Mouse (Mus musculus): ENCODE results near the gene Otop2.

The Otop2 gene

DNA sequence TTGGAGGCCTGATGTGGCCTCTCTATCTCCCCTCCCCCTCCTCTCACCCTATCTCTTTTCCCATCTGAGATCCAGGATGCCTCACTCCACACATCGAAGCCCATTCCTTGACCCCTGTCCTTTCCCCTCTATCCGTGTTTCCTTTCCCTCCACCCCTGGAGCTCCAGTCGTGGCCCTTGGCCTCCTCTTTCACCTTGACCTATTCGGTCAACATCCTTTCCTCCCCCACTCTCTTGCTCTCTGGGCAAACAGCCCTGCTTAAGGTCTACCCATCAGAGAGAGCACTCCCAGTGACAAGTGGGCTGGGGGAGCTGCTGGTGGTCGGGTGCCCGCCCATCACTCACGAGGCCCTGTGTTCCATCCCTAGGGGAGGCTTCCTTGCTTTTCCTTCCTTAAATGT, 33.2 kb upstream of the Otop2 start:
- in situ Hi-C loops (cut with MboI; ENCODE audit: low pct_unique_long_range_greater_than_20kb in 1 of 2, low sequenced_read_pairs in 2 of 2, unreplicated experiment in 1 of 2), result loop anchor here (5.0 to 25.0 kb wide), 3 partner anchors 71 to 179 kb away; partner anchors contain the start of genes Rab37 (in 1 of the 2) and Slc9a3r1 (in 1 of the 2)

DNA sequence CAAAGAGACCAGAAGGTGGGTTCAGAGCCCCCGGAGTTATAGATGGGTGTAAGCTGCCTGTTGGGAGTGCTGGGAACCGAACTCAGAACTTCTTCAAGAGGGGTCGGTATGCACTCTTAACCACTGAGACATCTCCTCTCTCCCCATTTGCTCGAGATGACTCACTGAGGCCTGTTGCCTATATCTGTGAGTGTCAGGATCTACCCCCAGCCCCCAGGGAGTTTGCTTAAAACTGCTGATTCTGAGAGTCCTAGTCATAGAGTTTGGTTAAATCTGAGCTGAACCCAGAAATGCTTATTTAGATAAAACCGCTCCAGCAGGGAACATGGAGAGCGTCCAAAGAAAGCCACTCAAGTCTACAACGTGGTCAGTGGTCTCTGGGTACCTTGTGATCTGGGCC, 32.8 kb upstream of the Otop2 start:
- in situ Hi-C loops (cut with MboI; ENCODE audit: low pct_unique_long_range_greater_than_20kb in 1 of 2, low sequenced_read_pairs in 2 of 2, unreplicated experiment in 1 of 2), result loop anchor here (5.0 to 25.0 kb wide), 3 partner anchors 72 to 179 kb away; partner anchors contain the start of genes Rab37 (in 1 of the 2) and Slc9a3r1 (in 1 of the 2)

DNA sequence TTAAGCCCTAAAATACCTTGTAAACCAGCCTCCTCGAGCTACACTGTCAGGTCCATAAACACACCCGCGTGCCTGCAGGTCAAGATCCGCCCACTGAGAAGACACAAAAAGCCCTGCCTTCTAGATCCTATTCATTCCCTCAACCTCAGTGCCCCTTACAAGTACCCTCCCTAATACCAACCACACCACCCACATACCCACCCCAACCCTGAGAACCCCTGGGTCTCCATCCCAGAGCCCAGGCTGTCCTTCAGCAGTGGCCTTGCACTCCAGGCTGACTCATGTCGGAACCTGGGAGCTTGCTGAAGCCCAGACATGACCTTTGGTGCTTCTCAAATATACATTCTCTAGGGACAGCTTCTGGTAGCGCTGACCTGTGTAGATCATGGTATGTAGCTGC, 32.2 kb upstream of the Otop2 start:
- in situ Hi-C loops (cut with MboI; ENCODE audit: low pct_unique_long_range_greater_than_20kb in 1 of 2, low sequenced_read_pairs in 2 of 2, unreplicated experiment in 1 of 2), result loop anchor here (5.0 to 25.0 kb wide), 3 partner anchors 72 to 180 kb away; partner anchors contain the start of genes Rab37 (in 1 of the 2) and Slc9a3r1 (in 1 of the 2)

DNA sequence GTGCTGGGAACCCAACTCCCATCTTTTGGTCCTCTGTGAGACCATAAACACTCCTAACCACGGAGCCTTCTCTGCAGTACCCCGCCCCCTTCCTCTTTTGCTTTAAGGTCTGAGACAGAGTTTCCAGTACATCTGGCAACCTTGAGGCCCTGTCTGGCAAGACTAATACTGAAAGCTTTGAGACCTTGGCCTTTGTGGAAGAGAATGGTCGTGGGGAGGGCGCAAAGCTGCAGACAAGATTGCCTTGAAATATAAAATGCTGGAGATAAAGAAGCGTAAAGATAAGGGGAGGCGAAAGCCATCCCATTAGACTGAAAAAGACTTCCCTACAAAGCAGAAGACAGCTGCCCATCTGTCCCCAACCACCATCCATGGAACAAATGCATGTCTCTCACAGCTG, 31.5 kb upstream of the Otop2 start:
- in situ Hi-C loops (cut with MboI; ENCODE audit: low pct_unique_long_range_greater_than_20kb in 1 of 2, low sequenced_read_pairs in 2 of 2, unreplicated experiment in 1 of 2), result loop anchor here in 1 of 2 experiments (10.0 kb wide), 1 partner anchor 181 kb away; the partner anchor contains the start of gene Rab37

DNA sequence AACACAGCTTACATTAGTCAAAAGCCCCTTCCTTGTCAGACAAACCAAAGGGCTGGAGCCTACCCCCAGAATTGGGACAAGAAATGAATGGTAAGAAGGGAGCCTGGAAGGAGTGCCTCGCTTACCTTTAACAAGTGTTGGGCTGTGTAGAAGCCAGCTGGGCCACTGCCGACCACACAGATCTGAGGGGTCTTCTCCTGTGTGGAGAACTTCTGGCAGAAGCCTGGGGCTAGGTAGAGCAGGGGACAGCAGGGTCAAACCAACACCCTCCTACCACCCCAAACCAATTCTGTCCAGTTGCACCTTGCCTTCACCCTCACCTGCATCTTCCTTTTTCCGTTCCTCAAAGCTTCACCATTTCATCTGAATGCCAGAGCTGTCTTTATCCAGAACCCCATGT, 31.0 kb upstream of the Otop2 start:
- in situ Hi-C loops (cut with MboI; ENCODE audit: low pct_unique_long_range_greater_than_20kb in 1 of 2, low sequenced_read_pairs in 2 of 2, unreplicated experiment in 1 of 2), result loop anchor here in 1 of 2 experiments (10.0 kb wide), 1 partner anchor 181 kb away; the partner anchor contains the start of gene Rab37

DNA sequence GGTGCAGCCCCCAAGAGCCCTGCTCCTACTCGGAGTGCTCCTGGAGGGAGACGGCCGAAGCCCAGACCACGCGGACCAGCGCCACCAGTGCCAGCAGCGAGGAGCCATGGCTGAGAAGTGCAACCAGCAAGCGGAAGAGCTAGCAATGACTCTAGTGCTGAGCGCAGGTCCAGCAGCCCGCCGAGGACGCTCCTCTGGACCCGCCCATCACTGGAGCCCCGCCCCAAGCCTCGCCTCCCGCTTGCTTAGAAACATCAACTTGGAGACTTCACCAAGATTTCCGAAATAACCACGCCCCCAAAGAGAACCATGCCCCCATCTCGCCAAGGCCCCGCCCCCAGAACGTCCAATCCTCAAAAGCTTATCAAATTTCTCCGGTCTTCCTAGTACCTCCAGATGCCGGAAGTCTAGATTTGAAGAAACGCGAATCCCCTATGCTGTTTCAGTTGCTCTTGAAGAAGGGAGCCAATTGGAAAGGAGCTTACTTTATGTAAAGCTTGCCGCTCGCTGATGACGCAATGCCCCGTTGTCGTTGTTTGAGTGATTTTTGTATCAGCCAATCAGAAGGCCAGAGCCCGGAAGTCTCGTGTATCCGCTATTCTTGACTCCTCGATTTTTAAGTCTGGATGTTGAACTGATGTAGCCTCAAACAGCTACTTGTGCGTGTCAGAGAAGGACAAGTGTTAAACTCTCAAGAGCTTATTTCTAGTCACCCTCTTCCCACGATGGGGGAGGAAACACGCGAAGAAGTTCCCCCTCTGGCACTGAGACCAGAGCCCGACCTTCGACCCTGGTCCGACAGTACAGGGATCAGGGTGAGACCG, 30.0 kb upstream of the Otop2 start, which contains the start of gene Fdxr:
Fdxr (minus strand) TSS at position 271 of the 824 bp plus-strand sequence.
- in situ Hi-C loops (cut with MboI; ENCODE audit: low pct_unique_long_range_greater_than_20kb in 1 of 2, low sequenced_read_pairs in 2 of 2, unreplicated experiment in 1 of 2), result loop anchor here in 1 of 2 experiments (10.0 kb wide), 1 partner anchor 182 kb away; the partner anchor contains the start of gene Rab37

DNA sequence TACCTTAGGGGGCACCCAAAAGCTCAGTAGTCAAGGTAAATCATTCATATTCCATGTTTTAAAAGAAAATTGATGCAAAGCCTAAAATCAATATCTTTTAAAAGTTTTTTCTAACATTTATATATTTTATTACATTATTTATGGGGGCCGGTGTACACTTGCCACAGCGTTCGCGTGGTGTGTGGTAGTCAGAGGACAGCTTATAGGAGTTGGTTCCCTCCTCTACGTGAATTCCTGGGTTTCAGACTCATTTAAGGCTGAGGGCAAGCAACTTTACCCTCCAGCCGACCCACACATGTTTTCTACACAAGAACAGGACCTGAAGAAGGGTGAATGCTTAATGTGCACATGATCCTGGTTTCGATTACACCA, 29.4 kb upstream of the Otop2 start:
- in situ Hi-C loops (cut with MboI; ENCODE audit: low pct_unique_long_range_greater_than_20kb in 1 of 2, low sequenced_read_pairs in 2 of 2, unreplicated experiment in 1 of 2), result loop anchor here in 1 of 2 experiments (10.0 kb wide), 1 partner anchor 183 kb away; the partner anchor contains the start of gene Rab37

DNA sequence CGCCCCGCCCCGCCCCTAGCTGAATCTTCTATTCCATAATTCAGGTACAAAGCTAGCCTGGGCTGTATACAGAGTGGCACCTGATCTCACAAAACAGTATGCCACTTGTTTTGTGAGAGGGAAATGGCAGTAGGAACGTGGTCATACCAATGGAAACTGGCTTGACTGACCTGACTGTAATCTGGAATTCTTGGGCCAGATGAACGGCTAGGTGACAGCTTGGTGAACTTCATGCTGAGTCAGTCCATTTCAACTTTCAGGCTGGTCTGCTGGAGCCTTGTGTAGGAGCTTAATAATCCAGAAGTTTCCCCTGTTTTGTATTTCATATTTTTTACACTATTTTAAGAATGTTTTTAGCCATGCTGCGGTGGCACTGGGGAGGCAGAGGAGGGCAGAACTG, 28.8 kb upstream of the Otop2 start:
- in situ Hi-C loops (cut with MboI; ENCODE audit: low pct_unique_long_range_greater_than_20kb in 1 of 2, low sequenced_read_pairs in 2 of 2, unreplicated experiment in 1 of 2), result loop anchor here in 1 of 2 experiments (10.0 kb wide), 1 partner anchor 183 kb away; the partner anchor contains the start of gene Rab37

DNA sequence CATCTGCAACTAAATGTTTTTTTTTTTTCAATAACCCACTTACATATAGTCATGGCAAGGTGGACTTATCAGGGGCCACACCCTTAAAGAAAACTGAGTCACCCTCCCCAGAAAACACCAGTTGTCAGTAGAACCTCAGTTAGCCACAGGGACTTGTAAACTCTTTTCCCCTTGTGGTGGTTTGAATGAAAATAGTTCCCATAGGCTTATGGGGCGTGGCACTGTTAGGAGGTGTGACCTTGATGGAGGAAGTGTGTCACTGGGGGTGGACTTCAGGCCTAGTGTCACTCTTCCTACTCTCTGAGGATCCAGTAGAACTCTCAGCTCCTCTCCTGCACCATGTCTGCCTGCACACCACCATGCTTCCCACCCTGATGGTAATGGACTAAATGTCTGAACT, 27.2 kb upstream of the Otop2 start:
- in situ Hi-C loops (cut with MboI; ENCODE audit: low pct_unique_long_range_greater_than_20kb in 1 of 2, low sequenced_read_pairs in 2 of 2, unreplicated experiment in 1 of 2), result loop anchor here in 1 of 2 experiments (10.0 kb wide), 1 partner anchor 185 kb away; the partner anchor contains the start of gene Rab37

DNA sequence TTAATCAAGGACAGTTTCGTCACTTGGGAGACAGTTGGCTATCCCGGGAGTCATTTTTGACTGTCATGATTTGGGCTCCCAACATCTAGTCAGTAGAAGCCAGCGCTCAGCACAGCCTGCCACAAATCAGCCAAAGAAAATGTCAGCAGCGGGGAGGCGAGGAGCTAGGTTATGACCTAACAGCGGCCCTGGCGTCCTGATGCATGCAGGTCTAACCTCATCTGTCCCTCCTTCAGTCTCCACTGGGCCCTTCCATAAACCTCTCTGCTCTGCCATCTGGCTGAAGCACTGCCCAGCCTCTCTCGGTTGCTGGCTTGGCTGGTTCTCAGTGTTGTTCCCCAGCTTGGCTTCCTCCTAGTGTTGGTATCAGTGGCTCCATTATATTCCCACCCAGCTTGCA, 24.7 kb upstream of the Otop2 start:
- in situ Hi-C loops (cut with MboI; ENCODE audit: low pct_unique_long_range_greater_than_20kb in 1 of 2, low sequenced_read_pairs in 2 of 2, unreplicated experiment in 1 of 2), result no loop called here

DNA sequence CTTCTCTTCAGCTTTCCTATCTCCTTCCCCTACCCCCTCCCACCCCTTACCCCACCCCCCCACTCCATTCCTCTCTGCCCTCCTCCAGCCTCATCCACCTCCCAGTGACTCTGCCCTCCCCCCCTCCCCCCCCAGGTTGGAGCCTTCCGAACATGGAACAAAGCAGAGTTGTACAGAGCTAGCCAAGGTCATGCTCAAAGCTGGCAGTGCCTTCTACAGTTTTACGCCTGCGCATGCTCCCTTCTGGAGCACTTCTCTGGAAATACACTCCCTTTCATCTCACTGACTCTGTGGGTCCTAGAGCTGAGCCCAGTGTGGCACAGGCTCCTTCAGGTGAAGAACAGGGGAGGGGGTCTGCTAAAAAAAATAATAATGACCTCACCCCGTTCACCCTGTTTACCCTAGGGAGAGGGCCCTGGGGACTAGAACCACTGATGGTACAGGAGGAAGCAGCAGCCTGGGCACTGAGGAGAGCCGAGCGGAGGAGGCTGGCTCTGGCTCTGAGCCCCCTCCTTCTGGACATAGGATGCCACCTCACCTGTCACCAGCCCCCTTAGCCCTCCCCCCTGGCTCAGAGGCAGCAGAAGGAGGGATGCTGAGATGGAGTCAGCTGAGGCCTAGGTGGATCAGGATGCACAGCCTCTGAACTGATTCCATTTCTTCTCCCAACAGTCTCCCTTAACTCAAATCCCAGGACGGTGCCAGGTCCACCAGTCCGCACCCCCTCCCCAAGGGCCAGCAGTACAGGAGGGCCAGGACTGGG, 24.1 kb upstream of the Otop2 start:
- in situ Hi-C loops (cut with MboI; ENCODE audit: low pct_unique_long_range_greater_than_20kb in 1 of 2, low sequenced_read_pairs in 2 of 2, unreplicated experiment in 1 of 2), result no loop called here

DNA sequence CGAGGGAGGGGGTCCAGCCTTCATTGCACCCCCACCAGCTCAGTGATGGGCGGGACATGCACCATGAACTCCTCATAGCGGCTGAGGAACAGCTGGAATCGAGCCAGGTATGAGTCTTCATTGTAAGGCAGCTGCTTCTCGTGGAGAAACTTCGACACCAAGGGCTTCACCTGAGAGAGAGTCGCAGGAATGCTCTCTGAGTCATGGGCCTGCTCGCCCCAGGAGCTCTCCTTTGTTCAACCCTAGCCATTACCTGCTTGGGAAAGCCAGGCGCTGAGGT, 23.5 kb upstream of the Otop2 start:
- in situ Hi-C loops (cut with MboI; ENCODE audit: low pct_unique_long_range_greater_than_20kb in 1 of 2, low sequenced_read_pairs in 2 of 2, unreplicated experiment in 1 of 2), result no loop called here

DNA sequence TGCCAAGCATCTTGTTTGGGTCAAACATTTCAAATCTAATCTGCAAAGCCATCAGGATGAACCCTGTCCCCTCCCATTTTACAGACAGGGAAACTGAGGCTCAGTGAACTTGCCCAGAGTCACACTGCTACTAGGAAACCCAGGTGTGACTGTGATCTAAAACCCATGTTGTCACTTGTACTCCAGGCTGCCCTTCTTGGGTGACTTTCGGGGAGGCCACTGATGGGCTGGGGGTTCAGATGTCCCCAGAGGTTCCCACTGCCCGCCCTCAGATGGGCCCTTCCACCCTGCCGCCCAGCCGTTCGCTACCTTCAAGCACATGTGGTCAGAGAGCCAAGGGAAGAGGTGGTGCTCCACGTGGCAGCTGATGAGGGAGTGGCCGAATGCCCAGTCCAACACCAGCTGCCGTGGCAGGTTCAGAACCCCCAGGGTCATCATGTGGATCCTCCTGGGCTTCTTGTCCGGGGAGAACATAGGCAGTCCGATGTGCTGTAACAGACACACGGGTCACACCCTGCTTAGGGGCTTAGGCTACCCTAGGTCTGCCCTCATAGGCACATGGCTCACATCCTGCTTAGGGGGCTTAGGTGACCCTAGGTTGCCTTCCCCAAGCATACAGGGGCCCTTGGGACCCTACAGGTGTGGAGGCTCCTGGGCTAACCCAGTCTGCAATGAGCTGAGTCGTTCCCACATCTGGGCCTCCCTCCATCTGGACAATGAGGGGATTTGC, 22.9 kb upstream of the Otop2 start:
- in situ Hi-C loops (cut with MboI; ENCODE audit: low pct_unique_long_range_greater_than_20kb in 1 of 2, low sequenced_read_pairs in 2 of 2, unreplicated experiment in 1 of 2), result no loop called here

DNA sequence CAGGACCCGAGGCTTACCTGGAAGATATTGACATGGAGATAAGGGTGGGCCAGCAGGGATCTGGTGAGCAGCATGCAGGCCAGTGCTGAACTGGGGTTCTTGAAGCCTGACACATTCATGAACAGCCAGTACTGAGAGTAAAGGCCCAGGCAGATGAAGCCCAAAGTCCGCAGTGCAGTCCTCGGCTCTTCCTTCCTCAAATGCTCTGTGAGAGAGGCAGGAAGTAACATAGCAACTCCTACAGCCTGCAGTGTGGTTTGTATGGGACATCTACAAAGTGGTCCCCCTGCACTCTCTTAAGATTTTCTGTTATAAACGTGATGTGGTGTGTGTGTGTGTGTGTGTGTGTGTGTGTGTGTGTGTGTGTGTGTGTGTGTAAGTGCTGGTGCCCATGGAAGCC, 21.7 kb upstream of the Otop2 start:
- in situ Hi-C loops (cut with MboI; ENCODE audit: low pct_unique_long_range_greater_than_20kb in 1 of 2, low sequenced_read_pairs in 2 of 2, unreplicated experiment in 1 of 2), result no loop called here

DNA sequence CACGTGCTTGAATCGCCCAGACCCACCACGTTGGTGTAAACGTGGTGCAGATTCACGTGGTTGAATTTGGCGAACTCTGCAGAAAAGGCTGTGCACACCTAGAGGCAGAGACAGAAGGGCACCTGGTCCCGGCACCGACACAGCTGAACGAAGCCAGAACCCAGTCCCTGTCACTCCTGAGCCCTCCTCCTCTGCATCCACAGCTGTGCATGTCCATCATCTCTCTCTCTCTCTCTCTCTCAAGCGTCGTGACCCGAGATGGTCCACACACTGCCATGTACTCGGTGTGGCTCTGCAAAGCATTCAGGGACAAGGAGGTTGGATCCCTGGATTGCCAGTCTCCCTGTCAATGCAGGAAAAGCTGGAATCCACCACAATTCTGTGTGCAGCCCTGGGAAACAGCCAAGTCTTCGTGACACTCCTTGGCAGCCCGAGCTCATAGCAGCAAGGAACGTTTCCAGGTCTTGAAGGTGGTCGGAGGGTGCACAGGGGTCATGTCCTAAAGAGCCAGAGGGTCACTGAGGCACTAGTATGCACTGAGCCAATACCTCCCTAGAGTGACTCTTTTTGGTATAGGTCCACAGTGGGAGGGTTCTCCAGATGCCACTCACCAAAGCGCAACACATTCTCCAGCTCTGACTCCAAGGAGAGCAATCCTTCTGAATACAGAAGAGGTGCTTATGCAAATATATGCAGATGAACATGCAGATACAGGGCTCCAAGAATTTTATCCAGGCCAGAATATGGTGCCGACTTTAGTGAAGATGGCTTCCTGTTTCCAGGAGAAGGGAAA, 20.6 kb upstream of the Otop2 start:
- in situ Hi-C loops (cut with MboI; ENCODE audit: low pct_unique_long_range_greater_than_20kb in 1 of 2, low sequenced_read_pairs in 2 of 2, unreplicated experiment in 1 of 2), result no loop called here

DNA sequence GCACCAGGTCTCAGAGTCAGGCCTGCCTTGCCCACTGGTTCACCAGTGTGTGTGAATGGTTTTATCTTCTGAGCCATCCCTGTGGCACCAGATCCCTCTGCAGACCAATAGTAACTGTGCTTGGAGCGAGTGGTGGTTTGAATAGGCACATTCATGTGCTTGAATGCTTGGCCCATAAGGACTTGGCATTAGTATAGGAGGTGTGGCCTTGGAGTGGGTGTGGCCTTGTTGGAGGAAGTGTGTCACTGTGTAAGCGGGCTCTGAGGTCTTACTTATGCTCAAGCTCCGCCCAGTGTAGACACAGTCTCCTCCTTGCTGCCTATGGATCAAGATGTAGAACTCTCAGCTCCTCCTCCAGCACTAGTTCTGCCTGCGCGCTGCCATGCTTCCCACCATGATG, 19.6 kb upstream of the Otop2 start:
- in situ Hi-C loops (cut with MboI; ENCODE audit: low pct_unique_long_range_greater_than_20kb in 1 of 2, low sequenced_read_pairs in 2 of 2, unreplicated experiment in 1 of 2), result no loop called here

DNA sequence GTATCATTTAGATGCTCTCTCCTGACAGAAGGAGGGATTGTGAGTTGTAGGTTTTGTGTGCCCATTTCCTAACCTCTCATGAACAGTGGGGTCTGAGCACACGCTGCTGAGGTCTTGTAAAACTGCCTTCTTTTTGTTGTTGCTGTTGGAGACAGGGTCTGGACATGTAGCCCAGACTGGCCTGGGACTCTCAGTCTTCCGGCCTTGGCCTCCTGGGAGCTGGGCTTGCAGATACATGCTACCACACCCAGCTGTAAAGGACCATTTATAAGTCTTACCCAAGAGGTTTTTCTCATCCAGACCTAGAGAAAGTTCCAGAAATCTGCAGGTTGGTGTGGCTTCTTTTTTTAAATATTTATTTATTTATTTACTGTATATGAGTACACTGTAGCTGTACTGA, 18.7 kb upstream of the Otop2 start:
- in situ Hi-C loops (cut with MboI; ENCODE audit: low pct_unique_long_range_greater_than_20kb in 1 of 2, low sequenced_read_pairs in 2 of 2, unreplicated experiment in 1 of 2), result no loop called here

DNA sequence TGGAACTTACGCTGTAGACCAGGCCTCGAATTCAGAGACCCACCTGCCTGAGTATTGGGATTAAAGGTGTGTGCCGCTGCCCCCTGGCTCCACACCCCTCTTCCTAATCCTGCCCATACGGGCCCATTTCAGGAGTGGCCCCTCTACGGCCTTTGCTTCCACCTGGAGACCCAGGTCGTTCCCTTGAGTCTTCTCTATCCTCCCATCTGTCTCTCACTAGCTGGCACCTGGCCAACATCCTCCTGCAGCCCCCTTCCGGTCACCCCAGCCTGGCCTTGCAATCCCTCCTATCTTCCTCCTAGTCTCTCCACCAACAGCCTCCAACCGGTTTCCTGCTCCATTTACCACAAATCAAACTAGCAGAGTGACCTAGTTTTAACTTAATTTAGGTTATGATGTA, 17.1 kb upstream of the Otop2 start:
- in situ Hi-C loops (cut with MboI; ENCODE audit: low pct_unique_long_range_greater_than_20kb in 1 of 2, low sequenced_read_pairs in 2 of 2, unreplicated experiment in 1 of 2), result no loop called here

Measured in mouse embryonic stem cell (cell line).